Mouse (Mus musculus) thymus, adult 2 months (tissue): ENCODE data around the gene Dpyd.

Source experiments
- CTCF ChIP-seq: fragments of 200-500 bp; IDR thresholded peaks from 2 replicates; pipeline ENCODE4 v1.5.1; 2012; ENCODE audit warnings: mild to moderate bottlenecking, control low read depth, low read length, moderate library complexity, borderline replicate concordance; ENCODE audit not compliant: control insufficient read depth, poor library complexity, insufficient read depth; ENCODE audit errors: extremely low read depth
- POLR2A ChIP-seq: fragments of 200-500 bp; IDR thresholded peaks from 2 replicates; pipeline ENCODE4 v1.6.1; 2012; ENCODE audit warnings: mild to moderate bottlenecking, low read length, control low read depth, moderate library complexity; ENCODE audit not compliant: control insufficient read depth, poor library complexity, insufficient read depth; ENCODE audit errors: extremely low read depth

- TF ChIP-seq POLR2A = no peak
- no peak for TF ChIP-seq CTCF
These were observed 480.7 kb downstream of the Dpyd start for GRCm38 (mm10) chr3:119042611-119043010.
